ENCODE assay signal across 20 mouse cellular contexts in genomic region chr5:106710611-106711010, GRCm38 (mm10). TPM values are rescaled to one million over a fixed set of nuclear protein-coding genes. Genes with fewer than 3 reads are reported as not detected.
A peak's percentile ranks its signal among the peaks of the same experiment; 100 is the strongest.
DNase-seq lines count a peak whose midpoint lies in the region; ATAC-seq and TF ChIP-seq lines count a peak whose summit lies in the region.
"Had no signal": no experiment of that assay in that cellular context is flagged by ENCODE, and none has a peak within 500 bp of the region (broad histone marks: within the 10 kb centered on the region; RNA-seq: fewer than 3 reads in every experiment).

No protein-coding gene starts in this region.

- ATAC-seq in kidney, embryonic 15.5 days (replicated peaks; ENCODE audit: low FRiP score): 0 out of 2 replicates have a peak, but pooled peaks have one; percentile 52
- ATAC-seq in stomach, embryonic 15.5 days (ENCODE audit: insufficient read depth, low FRiP score, low read depth): peak; percentile 61; the same call in 1 of the 2 replicates
- ATAC-seq in stomach, postnatal 0 days (ENCODE audit: low FRiP score, low TSS enrichment): no peak
- ATAC-seq in liver, embryonic 14.5 days (ENCODE audit: insufficient read depth): peak; percentile 82
- ATAC-seq: midbrain, embryonic 15.5 days had no signal

- no peak for TF ChIP-seq CTCF in kidney, adult 2 months (conservative IDR thresholded peaks at IDR 0.05; ENCODE audit: insufficient read depth, insufficient read length, low read depth, low read length)
- TF ChIP-seq CTCF in stomach, postnatal 0 days (IDR thresholded peaks at IDR 0.05; ENCODE audit: low read depth): no peak
- TF ChIP-seq CTCF in liver, embryonic 14.5 days (IDR thresholded peaks at IDR 0.05; ENCODE audit: low read depth): no peak

- H3K9me3 ChIP-seq in kidney, embryonic 15.5 days (replicated peaks): no peaks in the 10 kb centered on the region
- no peaks in the 10 kb centered on the region for H3K9me3 ChIP-seq in stomach, embryonic 15.5 days
- H3K9me3 ChIP-seq in stomach, postnatal 0 days (ENCODE audit: control insufficient read depth, low read length): no peaks in the 10 kb centered on the region
- no peaks in the 10 kb centered on the region for H3K9me3 ChIP-seq in liver, embryonic 14.5 days (ENCODE audit: control insufficient read depth, low read length)
- H3K9me3 ChIP-seq: forebrain, embryonic 15.5 days; G1E; heart, embryonic 15.5 days; hindbrain, embryonic 15.5 days; midbrain, embryonic 15.5 days; neural tube, embryonic 12.5 days had no signal

- no peaks in the 10 kb centered on the region for H3K27me3 ChIP-seq in kidney, embryonic 15.5 days
- no peaks in the 10 kb centered on the region for H3K27me3 ChIP-seq in kidney, adult 2 months (replicated peaks; ENCODE audit: control insufficient read depth, insufficient read depth, low read length)
- no peaks in the 10 kb centered on the region for H3K27me3 ChIP-seq in stomach, embryonic 15.5 days (replicated peaks)
- no peaks in the 10 kb centered on the region for H3K27me3 ChIP-seq in stomach, postnatal 0 days (ENCODE audit: control insufficient read depth, insufficient read depth, low read length)
- no peaks in the 10 kb centered on the region for H3K27me3 ChIP-seq in liver, embryonic 14.5 days (ENCODE audit: control insufficient read depth, insufficient read depth, low read length)
- H3K27me3 ChIP-seq: forebrain, embryonic 15.5 days; heart, embryonic 15.5 days; hindbrain, embryonic 15.5 days; midbrain, embryonic 15.5 days; neural tube, embryonic 12.5 days had no signal

- peaks cover 21% of the 10 kb centered on the region for H3K4me1 ChIP-seq in kidney, embryonic 15.5 days
- no peaks in the 10 kb centered on the region for H3K4me1 ChIP-seq in kidney, adult 2 months (ENCODE audit: control insufficient read depth, insufficient read depth, low read length)
- peaks cover 8% of the 10 kb centered on the region; the same call in 1 of the 2 replicates for H3K4me1 ChIP-seq in stomach, embryonic 15.5 days
- H3K4me1 ChIP-seq in stomach, postnatal 0 days (replicated peaks; ENCODE audit: control insufficient read depth, insufficient read depth): peaks cover 2% of the 10 kb centered on the region
- peaks cover 47 to 60% of the 10 kb centered on the region in 2 experiments for H3K4me1 ChIP-seq in liver, embryonic 14.5 days (replicated peaks; ENCODE audit: control insufficient read depth in 2 of 2, insufficient read depth in 2 of 2, low read length in 1 of 2)
- H3K4me1 ChIP-seq: neural tube, embryonic 12.5 days had no signal

- TF ChIP-seq POLR2A in kidney, adult 2 months (IDR thresholded peaks at IDR 0.05; ENCODE audit: low read depth, low read length): no peak

- no peak overlapping the region for H3K27ac ChIP-seq in kidney, embryonic 15.5 days
- H3K27ac ChIP-seq in kidney, adult 2 months (ENCODE audit: insufficient read depth, low read depth, low read length): no peak overlapping the region
- no peak overlapping the region for H3K27ac ChIP-seq in stomach, embryonic 15.5 days
- no peak overlapping the region for H3K27ac ChIP-seq in stomach, postnatal 0 days (replicated peaks)
- peak overlapping the region; percentile 72 for H3K27ac ChIP-seq in liver, embryonic 14.5 days
- H3K27ac ChIP-seq: hindbrain, embryonic 15.5 days; midbrain, embryonic 15.5 days; neural tube, embryonic 12.5 days had no signal

- no peak for DNase-seq in kidney, adult 2 months
- DNase-seq in stomach, postnatal 0 days (ENCODE audit: low spot score): no peak
- peak; percentile 65 to 70 (median 70) for DNase-seq in liver, embryonic 14.5 days (ENCODE audit: low read depth in 3 of 3, low spot score in 3 of 3)
- DNase-seq in testis, postnatal 14 days (ENCODE audit: low spot score): peak; percentile 71
- no peak for DNase-seq in thymus, postnatal 4 days
- no peak for DNase-seq in urinary bladder, adult 2 months (ENCODE audit: low spot score)
- DNase-seq: adrenal gland, postnatal 14 days; cerebellum, adult 11 months; gastrocnemius, postnatal 10 days; lung, postnatal 36 days; retina, postnatal 1 day; thymus, adult 2 months had no signal

- TF ChIP-seq EP300 in stomach, postnatal 0 days (optimal IDR thresholded peaks at IDR 0.05): no peak
- TF ChIP-seq EP300 in liver, embryonic 14.5 days (IDR thresholded peaks at IDR 0.05; ENCODE audit: low read depth): peak; percentile 77

- no peak overlapping the region for H3K4me3 ChIP-seq in kidney, embryonic 15.5 days (replicated peaks)
- no peak overlapping the region for H3K4me3 ChIP-seq in kidney, adult 2 months (ENCODE audit: insufficient read depth, low read depth, low read length)
- H3K4me3 ChIP-seq in stomach, embryonic 15.5 days (replicated peaks): no peak overlapping the region
- no peak overlapping the region for H3K4me3 ChIP-seq in stomach, postnatal 0 days (ENCODE audit: low read depth, low read length)
- peak overlapping the region in 1 of 2 experiments; percentile 1; a peak in 1 of 4 replicates for H3K4me3 ChIP-seq in liver, embryonic 14.5 days (ENCODE audit: insufficient read depth in 1 of 2, low read depth in 2 of 2, low read length in 2 of 2)
- H3K4me3 ChIP-seq: forebrain, embryonic 15.5 days; heart, embryonic 15.5 days; hindbrain, embryonic 15.5 days; midbrain, embryonic 15.5 days; neural tube, embryonic 12.5 days had no signal

- no peak overlapping the region for H3K4me2 ChIP-seq in kidney, embryonic 15.5 days
- no peak overlapping the region for H3K4me2 ChIP-seq in stomach, embryonic 15.5 days
- no peak overlapping the region for H3K4me2 ChIP-seq in stomach, postnatal 0 days (replicated peaks; ENCODE audit: low read depth)
- H3K4me2 ChIP-seq in liver, embryonic 14.5 days (ENCODE audit: low read depth): peak overlapping the region; percentile 79
- H3K4me2 ChIP-seq: forebrain, embryonic 15.5 days; hindbrain, embryonic 15.5 days; midbrain, embryonic 15.5 days; neural tube, embryonic 12.5 days had no signal

- 48% methylated on average over 12 of the region's 12 CpGs for WGBS in kidney, embryonic 15.5 days
- WGBS in kidney, adult 2 months: 62% methylated on average over 12 of the region's 12 CpGs
- 62% methylated on average over 12 of the region's 12 CpGs for WGBS in stomach, embryonic 15.5 days
- WGBS in stomach, postnatal 0 days: 52% methylated on average over 12 of the region's 12 CpGs
- WGBS in liver, embryonic 14.5 days (ENCODE audit: insufficient replicate concordance): 35% methylated on average over 12 of the region's 12 CpGs

- H3K9ac ChIP-seq in kidney, embryonic 15.5 days: no peak overlapping the region
- no peak overlapping the region for H3K9ac ChIP-seq in stomach, embryonic 15.5 days
- no peak overlapping the region for H3K9ac ChIP-seq in stomach, postnatal 0 days (ENCODE audit: low read length)
- H3K9ac ChIP-seq in liver, embryonic 14.5 days (replicated peaks): peak overlapping the region; percentile 50
- H3K9ac ChIP-seq: forebrain, embryonic 15.5 days; heart, embryonic 15.5 days; hindbrain, embryonic 15.5 days; midbrain, embryonic 15.5 days; neural tube, embryonic 12.5 days had no signal

- no peaks in the 10 kb centered on the region for H3K36me3 ChIP-seq in kidney, embryonic 15.5 days
- no peaks in the 10 kb centered on the region for H3K36me3 ChIP-seq in kidney, adult 2 months (ENCODE audit: control insufficient read depth, insufficient read depth, low read length)
- H3K36me3 ChIP-seq in stomach, embryonic 15.5 days: no peaks in the 10 kb centered on the region
- no peaks in the 10 kb centered on the region for H3K36me3 ChIP-seq in stomach, postnatal 0 days (ENCODE audit: control insufficient read depth, insufficient read depth, low read length)
- no peaks in the 10 kb centered on the region for H3K36me3 ChIP-seq in liver, embryonic 14.5 days (replicated peaks; ENCODE audit: control insufficient read depth, insufficient read depth, low read depth)
- H3K36me3 ChIP-seq: forebrain, embryonic 15.5 days; G1E; heart, embryonic 15.5 days; hindbrain, embryonic 15.5 days; midbrain, embryonic 15.5 days; neural tube, embryonic 12.5 days had no signal

RNA-seq across cellular contexts. Expression of gene Zfp644, which starts 13.5 kb away (rescaled TPM):
- polyA plus RNA-seq in kidney, embryonic 15.5 days (2015; fragmentation: Nextera tagmentation; extraction: Ambion mirVana): 61.0 and 63.7 TPM in 2 replicates
- 11.3 and 12.4 TPM in 2 replicates for polyA plus RNA-seq in kidney, adult 2 months (2012; rRNA removed)
- polyA plus RNA-seq in stomach, embryonic 15.5 days (2015; fragmentation: Nextera tagmentation; extraction: Ambion mirVana): 51.9 and 54.2 TPM in 2 replicates
- polyA plus RNA-seq in stomach, postnatal 0 days (2015; fragmentation: Nextera tagmentation; extraction: Ambion mirVana): 34.1 and 37.6 TPM in 2 replicates
- polyA plus RNA-seq in liver, embryonic 14.5 days (2012; rRNA removed): 6.9 and 11.0 TPM in 2 replicates
- polyA plus RNA-seq in liver, embryonic 14.5 days (2014; fragmentation: Nextera tagmentation; extraction: Ambion mirVana): 19.4 and 21.8 TPM in 2 replicates
- polyA plus RNA-seq in urinary bladder, adult 2 months (2012; rRNA removed): 31.7 and 32.3 TPM in 2 replicates

Comparison
In these comparisons a context has a peak if more than half of its experiments do, and no peak if none do; other contexts are left out.
1. DNase-seq: peak in liver, embryonic 14.5 days (3 of 3) and testis, postnatal 14 days (single experiment); none in kidney, adult 2 months (single experiment), stomach, postnatal 0 days (single experiment), thymus, postnatal 4 days (single experiment) and urinary bladder, adult 2 months (single experiment).